ENCODE assay signal across 9 mouse cellular contexts in genomic region chr8:25440391-25441056, GRCm38 (mm10).
DNase-seq lines count a peak whose midpoint lies in the region; ATAC-seq and TF ChIP-seq lines count a peak whose summit lies in the region.
"Had no signal": no experiment of that assay in that cellular context is flagged by ENCODE, and none has a peak within 500 bp of the region (broad histone marks: within the 10 kb centered on the region; RNA-seq: fewer than 3 reads in every experiment).

No protein-coding gene starts in this region.

- H3K9ac ChIP-seq in heart, embryonic 11.5 days (ENCODE audit: low read depth, low read length): no peak overlapping the region
- peak overlapping the region; percentile 52 for H3K9ac ChIP-seq in kidney, embryonic 16.5 days (replicated peaks; ENCODE audit: low read length)
- H3K9ac ChIP-seq in lung, embryonic 14.5 days: no peak overlapping the region
- H3K9ac ChIP-seq: liver, embryonic 13.5 days had no signal

- H3K9me3 ChIP-seq in heart, embryonic 11.5 days (replicated peaks; ENCODE audit: control insufficient read depth, low read length): no peaks in the 10 kb centered on the region
- H3K9me3 ChIP-seq in kidney, embryonic 16.5 days (ENCODE audit: low read length): no peaks in the 10 kb centered on the region
- H3K9me3 ChIP-seq in lung, embryonic 14.5 days (ENCODE audit: low read depth, low read length): no peaks in the 10 kb centered on the region
- H3K9me3 ChIP-seq: liver, embryonic 13.5 days had no signal

- H3K27ac ChIP-seq in heart, embryonic 11.5 days (ENCODE audit: low read depth, low read length): no peak overlapping the region
- peak overlapping the region; percentile 74 for H3K27ac ChIP-seq in kidney, embryonic 16.5 days (ENCODE audit: low read length)
- H3K27ac ChIP-seq in lung, embryonic 14.5 days (ENCODE audit: low read depth): peak overlapping the region; percentile 73
- H3K27ac ChIP-seq: liver, embryonic 13.5 days had no signal

- DNase-seq in retina, postnatal 1 day: peak; percentile 7
- no peak for DNase-seq in retina, embryonic 14.5 days (ENCODE audit: low spot score)
- DNase-seq in cerebellum, postnatal 25 days: peak; percentile 63 to 80
- DNase-seq in lung, embryonic 14.5 days: peak; percentile 64
- peak; percentile 27 for DNase-seq in right cerebral cortex, postnatal 25 days
- DNase-seq in thymus, postnatal 14 days: no peak
- DNase-seq: liver, embryonic 13.5 days had no signal

- 0 out of 2 replicates have a peak, but pooled peaks have one; percentile 35 for ATAC-seq in heart, embryonic 11.5 days (replicated peaks; ENCODE audit: insufficient number of reproducible peaks, low FRiP score, low TSS enrichment)
- peak; percentile 87 for ATAC-seq in kidney, embryonic 16.5 days (ENCODE audit: low FRiP score, low TSS enrichment)
- peak; percentile 84 for ATAC-seq in lung, embryonic 14.5 days (ENCODE audit: insufficient read depth)

- H3K27me3 ChIP-seq in heart, embryonic 11.5 days (ENCODE audit: control insufficient read depth, insufficient read depth, low read length): no peaks in the 10 kb centered on the region
- no peaks in the 10 kb centered on the region for H3K27me3 ChIP-seq in kidney, embryonic 16.5 days (ENCODE audit: insufficient read depth, low read length)
- no peaks in the 10 kb centered on the region for H3K27me3 ChIP-seq in lung, embryonic 14.5 days (ENCODE audit: insufficient read depth, low read length)

- H3K4me1 ChIP-seq in heart, embryonic 11.5 days (ENCODE audit: control insufficient read depth, insufficient read depth, low read length): peaks cover 7% of the 10 kb centered on the region; the same call in 1 of the 2 replicates
- H3K4me1 ChIP-seq in kidney, embryonic 16.5 days (ENCODE audit: insufficient read depth, low read length): peaks cover 34% of the 10 kb centered on the region
- no peaks in the 10 kb centered on the region for H3K4me1 ChIP-seq in lung, embryonic 14.5 days (ENCODE audit: insufficient read depth)

- 22% methylated on average over 13 of the region's 13 CpGs for WGBS in heart, embryonic 11.5 days (ENCODE audit: insufficient replicate concordance)
- 5% methylated on average over 13 of the region's 13 CpGs for WGBS in kidney, embryonic 16.5 days
- WGBS in lung, embryonic 14.5 days: 17% methylated on average over 13 of the region's 13 CpGs

- no peaks in the 10 kb centered on the region for H3K36me3 ChIP-seq in heart, embryonic 11.5 days (ENCODE audit: control insufficient read depth, insufficient read depth, low read length)
- H3K36me3 ChIP-seq in kidney, embryonic 16.5 days (ENCODE audit: insufficient read depth, low read length): no peaks in the 10 kb centered on the region
- no peaks in the 10 kb centered on the region for H3K36me3 ChIP-seq in lung, embryonic 14.5 days (ENCODE audit: insufficient read depth)
- H3K36me3 ChIP-seq: liver, embryonic 13.5 days had no signal

- H3K4me3 ChIP-seq in heart, embryonic 11.5 days (ENCODE audit: low read depth, low read length): 0 out of 2 replicates have a peak overlapping the region, but pooled peaks have one; percentile 10
- peak overlapping the region; percentile 19 for H3K4me3 ChIP-seq in kidney, embryonic 16.5 days (ENCODE audit: low read length)
- H3K4me3 ChIP-seq in lung, embryonic 14.5 days (ENCODE audit: low read depth, low read length): no peak overlapping the region
- H3K4me3 ChIP-seq: liver, embryonic 13.5 days had no signal

- TF ChIP-seq CTCF in lung, embryonic 14.5 days (IDR thresholded peaks at IDR 0.05; ENCODE audit: low read depth): no peak

- H3K4me2 ChIP-seq in heart, embryonic 11.5 days: peak overlapping the region; percentile 53
- peak overlapping the region; percentile 51 for H3K4me2 ChIP-seq in kidney, embryonic 16.5 days (replicated peaks; ENCODE audit: low read depth, low read length)
- peak overlapping the region; percentile 48 for H3K4me2 ChIP-seq in lung, embryonic 14.5 days
- H3K4me2 ChIP-seq: liver, embryonic 13.5 days had no signal

Comparison
In these comparisons a context has a peak if more than half of its experiments do, and no peak if none do; other contexts are left out.
1. DNase-seq: peak in retina, postnatal 1 day (single experiment), cerebellum, postnatal 25 days (2 of 2), lung, embryonic 14.5 days (single experiment) and right cerebral cortex, postnatal 25 days (single experiment); none in retina, embryonic 14.5 days (single experiment) and thymus, postnatal 14 days (single experiment).
2. ATAC-seq: peak in every context shown above with its lines; median percentile 87 in kidney, embryonic 16.5 days; 84 in lung, embryonic 14.5 days; 35 in heart, embryonic 11.5 days.
3. Peak in every context shown above with its lines, with median percentiles within 50 percentile points of each other: H3K4me2 ChIP-seq.